Mouse (Mus musculus): Measurements from ENCODE around the gene Lhx6. TPM values are rescaled to one million over a fixed set of nuclear protein-coding genes. Genes with fewer than 3 reads are reported as not detected.

Gene Lhx6
- total and polyA plus RNA-seq, 3 experiments: 0.11 to 0.42 (median 0.31) TPM

GRCm38 (mm10) chr2:36108615-36109014 is 3.4 kb upstream of the Lhx6 start:
- no peaks in the 10 kb centered on the region for H3K4me1 ChIP-seq (ENCODE audit: control insufficient read depth in 1 of 2, insufficient read depth in 2 of 2)
- no peak overlapping the region for H3K4me2 ChIP-seq (ENCODE audit: insufficient read depth, low read depth, poor library complexity, severe bottlenecking)
- no peaks in the 10 kb centered on the region for H3K79me2 ChIP-seq (replicated peaks; ENCODE audit: control insufficient read depth, extremely low read depth, insufficient read depth, poor library complexity, severe bottlenecking)
- H3K9me3 ChIP-seq (replicated peaks; ENCODE audit: low read length): no peaks in the 10 kb centered on the region
- H3K27ac ChIP-seq (ENCODE audit: insufficient read depth, low read depth): no peak overlapping the region
- peaks cover 21% of the 10 kb centered on the region for H3K27me3 ChIP-seq (replicated peaks)
- DNase-seq (ENCODE audit: extremely low read depth): no peak
- dilution Hi-C loops (cut with MboI; ENCODE audit: extremely low pct_ligation_motif_present, extremely low pct_unique_long_range_greater_than_20kb, low sequenced_read_pairs) (no loop called here), in situ Hi-C loops (cut with MboI; ENCODE audit: low pct_ligation_motif_present, low pct_unique_long_range_greater_than_20kb, low sequenced_read_pairs) (no loop called here)
- H3K36me3 ChIP-seq (replicated peaks in 1 of 2; ENCODE audit: control insufficient read depth in 1 of 2, insufficient read depth in 1 of 2, low read length in 1 of 2): no peaks in the 10 kb centered on the region
- H3K4me3 ChIP-seq (replicated peaks in 1 of 3; ENCODE audit: low read depth in 2 of 3, low read length in 2 of 3, poor library complexity in 1 of 3): no peak overlapping the region
- H3K9ac ChIP-seq (ENCODE audit: insufficient read depth, low read depth): no peak overlapping the region
- TF ChIP-seq MAFK (IDR thresholded peaks at IDR 0.05; ENCODE audit: insufficient replicate concordance, low read length): no peak
- TF ChIP-seq KAT2A (IDR thresholded peaks at IDR 0.05; ENCODE audit: insufficient replicate concordance, low read length): no peak
- no peak for TF ChIP-seq UBTF (IDR thresholded peaks at IDR 0.05; ENCODE audit: low read depth, low read length)
- TF ChIP-seq MAZ (IDR thresholded peaks at IDR 0.05; ENCODE audit: low read depth, low read length): no peak
- TF ChIP-seq RCOR1 (conservative IDR thresholded peaks at IDR 0.05; ENCODE audit: low read depth, low read length): no peak
- TF ChIP-seq NELFE (IDR thresholded peaks at IDR 0.05; ENCODE audit: low read depth, low read length): no peak
- no peak for TF ChIP-seq ZC3H11A (IDR thresholded peaks at IDR 0.05; ENCODE audit: low read depth, low read length)
- no peak for TF ChIP-seq SMC3 (IDR thresholded peaks at IDR 0.05; ENCODE audit: low read depth, low read length)

- Histone ChIP-seq H3K36me3 (replicated peaks in 1 of 2; ENCODE audit: control insufficient read depth in 1 of 2, insufficient read depth in 1 of 2, low read length in 1 of 2) (no peaks in the 10 kb centered on the region), H3K27ac (ENCODE audit: insufficient read depth, low read depth) (no peak overlapping the region), H3K4me1 (ENCODE audit: control insufficient read depth in 1 of 2, insufficient read depth in 2 of 2) (no peaks in the 10 kb centered on the region; a peak in 1 of 4 replicates), H3K9ac (ENCODE audit: insufficient read depth, low read depth) (no peak overlapping the region), H3K4me3 (replicated peaks in 1 of 3; ENCODE audit: low read depth in 2 of 3, low read length in 2 of 3, poor library complexity in 1 of 3) (no peak overlapping the region), H3K9me3 (replicated peaks; ENCODE audit: low read length) (peaks cover 3% of the 10 kb centered on the region), H3K79me2 (replicated peaks; ENCODE audit: control insufficient read depth, extremely low read depth, insufficient read depth, poor library complexity, severe bottlenecking) (no peaks in the 10 kb centered on the region), H3K4me2 (ENCODE audit: insufficient read depth, low read depth, poor library complexity, severe bottlenecking) (no peak overlapping the region), H3K27me3 (replicated peaks) (peaks cover 47% of the 10 kb centered on the region)
- dilution Hi-C loops (cut with MboI; ENCODE audit: extremely low pct_ligation_motif_present, extremely low pct_unique_long_range_greater_than_20kb, low sequenced_read_pairs) (no loop called here), in situ Hi-C loops (cut with MboI; ENCODE audit: low pct_ligation_motif_present, low pct_unique_long_range_greater_than_20kb, low sequenced_read_pairs) (no loop called here)
- no peak for DNase-seq (ENCODE audit: extremely low read depth)
- TF ChIP-seq TBP (conservative IDR thresholded peaks at IDR 0.05; ENCODE audit: low read depth, low read length): no peak
- no peak for TF ChIP-seq HCFC1 (IDR thresholded peaks at IDR 0.05; ENCODE audit: low read depth, low read length)
- TF ChIP-seq RAD21 (IDR thresholded peaks at IDR 0.05; ENCODE audit: low read depth, low read length): no peak
- no peak for TF ChIP-seq RCOR1 (conservative IDR thresholded peaks at IDR 0.05; ENCODE audit: low read depth, low read length)
- no peak for TF ChIP-seq JUND (conservative IDR thresholded peaks at IDR 0.05; ENCODE audit: low read depth, low read length)
- TF ChIP-seq TCF12 (IDR thresholded peaks at IDR 0.05; ENCODE audit: low read depth, low read length): no peak
- no peak for TF ChIP-seq UBTF (IDR thresholded peaks at IDR 0.05; ENCODE audit: low read depth, low read length)
- no peak for TF ChIP-seq POLR2A (IDR thresholded peaks at IDR 0.05; ENCODE audit: low read depth, low read length)
- no peak for TF ChIP-seq ELF1 (IDR thresholded peaks at IDR 0.05; ENCODE audit: low read depth, low read length)
- no peak for TF ChIP-seq MAX (IDR thresholded peaks at IDR 0.05; ENCODE audit: low read length)
- TF ChIP-seq POLR2AphosphoS2 (IDR thresholded peaks at IDR 0.05; ENCODE audit: low read depth, low read length): no peak
Measured at GRCm38 (mm10) chr2:36104436-36104955, 712 bp downstream of the Lhx6 start.

Data from CH12.LX (cell line).